Mouse (Mus musculus): ENCODE results near the gene Mvk.
A peak's percentile ranks its signal among the peaks of the same experiment; 100 is the strongest.

The Mvk gene

DNA sequence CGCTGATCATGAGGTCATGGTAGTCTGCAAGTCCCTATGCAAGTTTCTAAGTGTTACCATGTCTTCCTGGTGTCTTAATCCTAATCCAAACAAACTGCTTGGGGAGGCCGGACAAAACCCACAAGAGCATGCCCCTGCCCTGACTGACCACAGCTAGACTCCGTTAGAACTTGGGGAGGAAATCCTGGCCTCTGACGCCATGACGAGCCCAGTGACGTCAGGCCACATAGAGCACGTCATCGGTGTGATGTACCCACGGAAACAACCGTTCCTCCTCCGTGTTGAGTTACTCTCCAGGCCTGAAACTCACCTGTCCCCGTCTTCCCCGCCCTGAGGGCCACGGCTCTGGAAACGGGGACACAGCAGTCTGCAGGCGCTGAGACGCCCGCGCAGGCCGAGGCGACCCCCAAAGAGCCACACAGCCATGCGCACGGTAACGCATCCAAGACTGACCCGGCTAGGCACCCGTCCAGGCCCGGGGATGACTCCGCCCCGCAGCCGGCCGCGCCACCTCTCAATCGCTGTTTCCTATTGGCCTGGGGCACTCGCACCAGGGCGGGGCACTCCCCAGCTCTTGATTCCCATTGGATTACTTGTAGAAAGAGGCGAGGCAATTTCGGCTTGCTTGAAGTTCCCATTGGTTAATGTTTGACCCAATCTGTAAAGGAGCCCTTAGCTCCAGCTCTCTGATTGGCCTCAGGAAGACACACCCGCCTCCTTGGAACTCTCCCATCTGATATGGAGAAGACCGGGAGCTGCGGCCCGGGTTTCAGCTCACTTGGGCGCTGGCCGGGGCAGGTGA, at the start of gene Mvk, which contains the start of gene Mmab:
Mvk (plus strand) TSS at position 704 of the 802 bp plus-strand sequence.
Mmab (minus strand) TSS at position 495 of the 802 bp plus-strand sequence.
- DNase-seq = peak; percentile 95

DNA sequence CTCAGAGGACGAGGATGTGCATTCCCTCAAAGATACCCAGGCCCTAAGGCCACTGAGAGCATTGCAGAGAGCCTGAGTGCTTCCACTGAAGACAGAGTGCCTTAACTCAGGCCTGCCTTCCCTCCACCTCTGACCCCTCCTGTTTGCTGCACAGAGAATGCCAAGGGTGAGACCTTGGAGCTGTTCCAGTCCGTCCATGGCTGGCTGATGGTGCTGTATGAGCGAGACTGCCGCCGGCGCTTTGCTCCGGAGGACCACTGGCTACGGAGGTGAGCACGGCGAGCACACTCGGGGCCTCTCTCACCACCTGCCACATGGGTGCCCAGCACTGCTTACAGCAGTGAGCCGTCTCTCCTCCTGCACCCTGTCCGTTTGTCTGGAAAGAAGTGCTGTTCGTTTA, 37.5 kb upstream of the Mvk start:
- DNase-seq = no peak

- no peak for DNase-seq
Measured at GRCm38 (mm10) chr5:114407269-114407668, 36.8 kb upstream of the Mvk start.

DNA sequence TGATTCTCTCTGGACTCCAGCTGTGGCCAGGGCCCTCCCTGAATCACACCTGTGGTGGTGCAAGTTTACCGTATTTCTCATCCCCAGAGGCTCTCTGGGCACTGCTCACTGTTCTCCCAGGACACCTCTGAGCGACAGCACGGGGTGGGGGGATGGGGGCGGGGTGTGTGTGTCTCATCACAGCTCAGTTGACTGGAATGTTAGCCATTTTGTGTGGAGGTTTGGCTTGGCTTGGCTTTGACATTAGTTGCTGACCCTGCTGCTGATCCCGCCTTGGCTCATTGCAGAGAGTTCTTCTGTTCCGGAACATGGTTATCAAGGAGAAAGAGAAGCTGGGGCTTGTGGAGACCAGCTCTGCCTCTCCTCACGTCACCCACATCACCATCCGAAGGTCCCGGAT, 36.3 kb upstream of the Mvk start:
- no peak for DNase-seq

GRCm38 (mm10) chr5:114408846-114409245, 35.2 kb upstream of the Mvk start:
- no peak for DNase-seq

GRCm38 (mm10) chr5:114410429-114410828, 33.6 kb upstream of the Mvk start:
- no peak for DNase-seq

DNA sequence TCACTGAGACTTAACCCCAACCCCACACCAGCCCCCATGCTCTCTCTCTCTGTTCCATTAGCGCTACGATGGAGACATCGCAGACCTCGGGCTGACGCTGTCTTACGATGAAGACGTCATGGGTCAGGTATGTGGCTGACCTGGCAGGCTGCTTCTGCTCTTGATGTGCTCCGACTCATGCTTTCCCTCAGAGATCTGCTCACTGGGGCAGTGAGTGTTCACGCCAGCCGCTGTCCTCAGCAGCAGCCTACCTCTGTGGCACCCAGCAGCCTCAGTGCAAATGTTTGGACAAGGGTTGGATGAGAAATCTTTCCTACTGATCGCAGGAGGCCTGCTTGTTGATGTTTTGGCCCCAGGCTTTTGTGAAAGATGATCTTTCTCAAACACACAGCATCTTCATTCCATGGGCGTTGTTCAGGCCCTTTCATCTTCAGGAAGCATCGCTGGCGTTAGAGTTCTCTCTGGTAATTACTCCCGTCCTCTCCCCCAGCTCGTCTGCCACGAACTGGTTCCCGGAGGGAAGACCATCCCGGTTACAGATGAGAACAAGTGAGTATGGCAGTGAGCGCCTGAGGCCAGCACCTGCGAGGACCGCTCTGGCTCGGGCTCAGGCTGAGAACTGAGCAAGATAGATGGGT, 31.6 kb upstream of the Mvk start:
- no peak for DNase-seq

- peak; percentile 26 for DNase-seq
Measured at GRCm38 (mm10) chr5:114413067-114413735, 30.9 kb upstream of the Mvk start.

GRCm38 (mm10) chr5:114415606-114416005, 28.5 kb upstream of the Mvk start:
- DNase-seq = no peak

GRCm38 (mm10) chr5:114416855-114417254, 27.2 kb upstream of the Mvk start:
- no peak for DNase-seq

DNA sequence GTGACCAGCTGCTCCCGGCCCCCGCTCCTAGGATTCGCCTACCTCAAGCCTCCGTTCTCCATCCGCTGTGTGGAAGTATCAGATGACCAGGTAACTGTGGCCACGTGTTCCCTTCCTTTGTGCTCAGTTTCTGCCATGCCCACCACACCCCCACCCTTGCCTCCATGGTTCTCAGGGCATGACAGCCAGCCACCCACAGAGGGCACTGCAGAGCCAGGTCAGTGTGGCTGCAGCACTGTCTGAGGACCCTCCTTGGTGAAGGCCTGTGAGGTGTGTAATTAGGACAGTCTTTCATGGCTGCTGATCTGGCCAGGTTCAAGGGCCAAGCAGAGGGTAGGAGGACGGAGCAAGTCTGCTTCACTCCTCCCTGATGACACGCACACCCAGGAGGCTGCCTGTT, 25.5 kb upstream of the Mvk start:
- DNase-seq = no peak

- no peak for DNase-seq
Measured at GRCm38 (mm10) chr5:114421561-114422298, 22.3 kb upstream of the Mvk start.

- no peak for DNase-seq
Measured at GRCm38 (mm10) chr5:114422591-114422990, 21.5 kb upstream of the Mvk start.

- DNase-seq = no peak
Measured at GRCm38 (mm10) chr5:114423961-114424360, 20.1 kb upstream of the Mvk start.

GRCm38 (mm10) chr5:114426732-114427131, 17.3 kb upstream of the Mvk start:
- no peak for DNase-seq

- DNase-seq = no peak
Measured at GRCm38 (mm10) chr5:114428621-114429020, 15.4 kb upstream of the Mvk start.

DNA sequence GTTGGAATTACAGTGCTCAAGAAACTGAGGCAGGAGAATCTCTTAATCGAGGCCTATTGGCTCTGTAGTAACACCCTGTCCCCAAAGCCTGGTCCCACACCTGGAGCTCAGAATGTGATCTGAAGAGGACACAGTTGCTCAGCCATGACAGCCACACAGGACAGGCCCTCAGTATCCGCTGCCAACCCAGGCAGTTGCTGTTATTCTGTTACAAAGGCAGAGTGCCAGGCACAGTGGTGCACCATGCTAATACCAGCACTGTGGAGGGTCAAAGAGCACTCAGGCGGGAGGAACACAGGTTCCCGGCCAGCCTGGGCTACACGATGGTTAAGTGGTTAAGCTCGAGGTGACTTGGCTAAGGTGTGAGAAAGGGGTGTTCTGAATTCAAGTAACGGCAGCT, 14.3 kb upstream of the Mvk start:
- no peak for DNase-seq

DNA sequence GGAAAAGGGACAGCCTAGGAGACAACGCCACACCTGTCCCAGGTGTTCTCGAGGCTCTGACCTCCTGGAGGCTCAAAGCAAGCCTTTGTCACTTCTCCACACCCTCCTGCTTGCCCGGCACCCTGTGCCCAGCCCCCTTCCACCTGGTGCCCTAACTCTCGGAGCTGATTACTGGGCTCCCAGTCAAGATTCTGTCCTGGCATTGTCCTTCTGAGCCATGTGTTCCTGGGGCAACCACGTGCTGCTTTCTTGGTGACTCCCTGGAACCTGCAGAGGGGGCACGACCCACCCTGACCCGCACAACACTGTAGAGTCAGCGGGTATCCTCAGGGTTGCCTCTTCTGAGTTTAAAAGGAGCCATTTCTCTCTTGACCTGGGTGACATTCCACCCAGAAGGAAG, 9.7 kb upstream of the Mvk start:
- no peak for DNase-seq

DNA sequence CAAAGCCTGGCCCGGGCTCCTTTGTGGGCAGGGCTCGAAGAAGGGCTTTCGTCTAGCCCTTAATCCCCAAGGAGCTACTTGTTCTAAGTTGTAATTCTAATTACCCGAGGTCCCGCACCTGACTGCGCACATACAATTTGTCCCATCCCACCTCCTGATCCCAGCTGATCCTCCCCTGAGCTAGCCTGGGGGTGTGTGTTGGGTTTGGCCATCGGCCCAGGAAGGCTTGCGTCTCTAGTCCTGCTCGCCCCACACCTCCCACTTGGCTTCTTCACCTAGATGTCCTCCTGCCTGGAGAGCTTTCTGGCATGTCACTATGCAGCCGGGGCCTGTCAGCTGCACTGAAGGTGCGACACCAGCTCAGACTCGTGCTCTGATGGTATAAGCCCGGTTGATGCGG, 8.5 kb upstream of the Mvk start:
- no peak for DNase-seq

DNA sequence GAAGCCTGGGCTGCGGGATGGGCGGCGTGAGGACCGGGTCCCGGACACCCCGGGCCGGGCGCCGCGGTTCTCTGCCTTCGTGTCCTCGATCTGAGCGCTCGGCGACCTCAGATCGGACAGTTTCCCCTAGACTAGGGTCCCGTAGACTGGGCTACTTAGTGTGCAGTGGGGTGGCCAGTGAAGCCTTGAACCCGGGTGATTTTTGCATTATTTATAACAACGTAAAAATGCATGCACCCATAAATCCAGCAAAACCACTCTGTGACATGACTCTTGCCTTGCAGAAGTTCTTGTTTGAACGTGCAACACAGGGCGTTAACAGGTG, 261 bp downstream of the Mvk start:
- DNase-seq = no peak

GRCm38 (mm10) chr5:114449011-114449410, 4.9 kb downstream of the Mvk start:
- DNase-seq = no peak

DNA sequence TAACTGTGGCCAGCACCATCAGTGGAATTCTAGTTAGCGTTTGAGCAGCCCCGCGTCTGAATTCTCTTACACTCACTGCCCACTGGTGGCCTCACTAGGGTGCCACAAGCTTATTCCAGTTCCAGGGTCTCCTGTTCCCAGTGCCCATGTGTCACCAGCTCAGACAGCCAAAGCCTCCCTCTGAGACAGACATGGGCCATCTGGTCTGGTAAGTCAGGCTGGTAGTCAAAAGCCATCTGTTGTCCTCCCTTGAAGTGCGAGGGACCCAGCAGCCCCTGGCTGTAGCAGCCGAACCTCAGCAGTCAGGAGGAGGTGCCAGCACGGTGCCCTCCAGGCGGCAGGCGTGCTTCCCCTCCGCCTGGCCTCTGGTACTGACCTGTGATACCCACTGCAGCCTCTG, 12.2 kb downstream of the Mvk start:
- DNase-seq = no peak

DNA sequence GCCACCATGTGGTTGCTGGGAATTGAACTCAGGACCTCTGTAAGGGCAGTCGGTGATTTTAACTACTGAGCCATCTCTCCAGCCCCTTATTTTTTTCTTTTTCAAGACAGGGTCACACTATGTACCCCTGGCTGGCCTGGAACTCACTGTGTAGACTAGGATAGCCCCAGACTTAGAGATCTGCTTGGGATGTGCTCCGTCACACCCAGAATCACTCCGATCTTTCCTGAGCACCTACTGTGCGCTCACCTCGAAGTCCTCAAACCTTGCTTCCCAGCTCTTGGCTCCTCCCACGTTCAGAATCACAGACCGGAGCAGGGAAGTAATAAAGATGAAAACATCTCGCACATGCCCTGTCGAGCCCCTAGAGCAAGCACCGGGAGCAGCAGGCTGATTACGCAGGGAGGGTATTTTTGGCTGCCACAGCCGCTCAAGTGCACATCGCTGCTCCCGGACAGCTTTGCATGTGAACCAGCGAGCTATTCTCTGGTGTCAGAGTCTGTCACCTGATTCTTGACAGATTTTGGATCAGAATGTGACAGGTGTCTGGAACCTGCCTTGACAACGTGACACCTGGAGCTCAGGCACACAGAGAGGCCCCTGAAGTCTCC, 13.0 kb downstream of the Mvk start:
- DNase-seq = no peak
